Mouse (Mus musculus): Measurements from ENCODE around the gene Arhgap10.

DNA sequence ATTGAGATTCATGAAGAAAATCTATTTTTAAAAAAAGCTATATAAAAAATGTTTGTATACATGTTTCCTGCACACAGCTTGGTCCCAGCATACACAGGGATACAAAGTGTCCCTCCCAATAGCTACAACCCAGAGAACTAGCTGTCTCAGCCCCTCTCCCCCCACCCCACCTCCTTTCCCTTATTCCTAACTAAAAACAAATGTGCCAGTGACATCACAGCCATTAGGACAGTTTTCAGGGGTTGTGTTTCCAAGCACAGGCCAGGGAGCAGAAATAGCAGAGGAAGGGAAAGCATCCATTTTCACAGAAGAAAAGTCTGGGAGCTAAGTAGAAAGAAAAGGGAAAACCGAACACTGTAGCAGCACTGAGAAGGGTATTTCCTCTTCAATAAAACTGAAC is 163.6 kb downstream of the Arhgap10 start:
- TF ChIP-seq POLR2A (IDR thresholded peaks at IDR 0.05; ENCODE audit: borderline replicate concordance, low read depth, low read length) (no peak), CTCF (IDR thresholded peaks at IDR 0.05; ENCODE audit: low read depth, low read length) (no peak)
